Mouse (Mus musculus) olfactory bulb, adult 2 months (tissue): ENCODE measurements around the gene Gm17606.

Experiments used
- CTCF ChIP-seq: fragments of 200-500 bp; IDR thresholded peaks from 2 replicates; pipeline ENCODE4 v1.5.1; 2012; ENCODE audit warnings: low read depth, mild to moderate bottlenecking, low read length, moderate library complexity; ENCODE audit not compliant: insufficient read depth
- POLR2A ChIP-seq: fragments of 200-500 bp; IDR thresholded peaks from 2 replicates; pipeline ENCODE4 v1.6.1; 2012; ENCODE audit warnings: mild to moderate bottlenecking, low read depth, low read length, moderate library complexity; ENCODE audit not compliant: insufficient read depth

DNA sequence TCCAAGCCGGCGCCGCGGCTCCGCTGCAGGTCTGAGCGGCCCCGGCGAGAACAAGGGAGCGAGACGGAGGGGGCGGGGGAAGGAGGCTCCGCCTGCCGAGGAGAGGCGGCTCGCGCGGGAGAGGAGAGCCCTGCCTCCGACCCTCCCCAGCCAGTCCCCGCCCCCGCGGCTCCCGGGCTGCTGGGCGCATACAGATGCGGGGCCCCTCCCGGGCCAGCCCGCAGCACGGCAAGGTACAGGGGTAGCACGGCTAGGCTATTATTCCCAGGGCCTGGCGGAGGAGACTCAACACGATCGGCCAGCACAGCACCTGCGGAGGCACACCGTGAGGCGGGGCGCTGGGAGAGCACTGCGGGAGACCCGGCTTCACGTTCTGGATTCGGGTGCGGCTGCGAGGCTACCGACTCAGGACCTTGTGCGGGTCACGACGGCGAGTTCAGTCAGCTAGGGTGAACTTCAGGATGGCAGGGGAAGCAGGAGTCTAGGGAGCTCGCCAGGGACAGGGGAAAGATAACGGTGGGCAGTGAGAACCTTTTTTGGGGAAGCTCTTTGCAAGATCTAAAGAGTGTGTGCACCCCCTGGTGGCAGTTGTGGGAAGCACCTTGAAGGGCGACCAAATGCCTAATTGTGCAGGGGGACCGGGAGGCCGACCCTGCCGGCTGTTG lies 685 bp downstream of the Gm17606 start, which contains the start of gene Cdh24:
- TF ChIP-seq CTCF = peak; percentile 79
- TF ChIP-seq POLR2A = 0 out of 2 replicates have a peak, but pooled peaks have one; percentile 47
